Mouse (Mus musculus) neutrophil, adult 5-6 weeks (primary cell): ENCODE measurements at regions not wholly inside any gene's neighbourhood (a gene's known extent, or its start where the extent isn't known, plus 50 kb on each side); places are given as distances from the start of the nearest gene placed in this dataset.
"Not testable (repeated sequence)": the region's sequence is repeated elsewhere in the genome, so short reads cannot be mapped to it uniquely, and the experiment has no call there.

ENCODE experiments used
- ATAC-seq: fragments of 151-379, 151-347 bp; 2 replicates; pipeline ENCODE4 v1.8.0; 2017; ENCODE audit warnings: mild to moderate bottlenecking, moderate TSS enrichment; ENCODE audit not compliant: insufficient number of reproducible peaks, poor library complexity, low FRiP score, severe bottlenecking; ENCODE audit errors: extremely low read depth

GRCm38 (mm10) chr12:114909799-114910198 is 1137.7 kb upstream of the Zfp386 start:
- not testable (repeated sequence) for ATAC-seq

GRCm38 (mm10) chr12:114914406-114914805 is 1133.1 kb upstream of the Zfp386 start:
- ATAC-seq = not testable (repeated sequence)

- no peak for ATAC-seq
Observed at GRCm38 (mm10) chr12:114927691-114928090, 1119.8 kb upstream of the Zfp386 start.

- ATAC-seq = peak; percentile 68; the same call in 1 of the 2 replicates
Observed at GRCm38 (mm10) chr12:114932158-114932557, 1115.4 kb upstream of the Zfp386 start.

- ATAC-seq = peak; percentile 44; the same call in 1 of the 2 replicates
Observed at GRCm38 (mm10) chr12:114932669-114933068, 1114.9 kb upstream of the Zfp386 start.

GRCm38 (mm10) chr12:114936865-114937264 is 1110.7 kb upstream of the Zfp386 start:
- not testable (repeated sequence) for ATAC-seq

- ATAC-seq = no peak
Observed at GRCm38 (mm10) chr12:114939576-114939975, 1107.9 kb upstream of the Zfp386 start.

GRCm38 (mm10) chr12:114962105-114962504 is 1085.4 kb upstream of the Zfp386 start:
- ATAC-seq = no peak

- not testable (repeated sequence) for ATAC-seq
Observed at GRCm38 (mm10) chr12:114964251-114964650, 1083.3 kb upstream of the Zfp386 start.

GRCm38 (mm10) chr12:114981476-114982136 is 1065.9 kb upstream of the Zfp386 start:
- peak; percentile 98 for ATAC-seq

- ATAC-seq = peak; percentile 77; the same call in 1 of the 2 replicates
Observed at GRCm38 (mm10) chr12:114990916-114991315, 1056.6 kb upstream of the Zfp386 start.

- ATAC-seq = peak; percentile 60
Observed at GRCm38 (mm10) chr12:114996817-114997216, 1050.7 kb upstream of the Zfp386 start.

- ATAC-seq = no peak
Observed at GRCm38 (mm10) chr12:115003118-115003517, 1044.4 kb upstream of the Zfp386 start.

GRCm38 (mm10) chr12:115008434-115008833 is 1039.1 kb upstream of the Zfp386 start:
- ATAC-seq = peak; percentile 67

- ATAC-seq = no peak
Observed at GRCm38 (mm10) chr12:115012751-115013150, 1034.8 kb upstream of the Zfp386 start.

GRCm38 (mm10) chr12:115023742-115024141 is 1023.8 kb upstream of the Zfp386 start:
- peak; percentile 41 for ATAC-seq

GRCm38 (mm10) chr12:115034438-115035129 is 1012.9 kb upstream of the Zfp386 start:
- no peak for ATAC-seq

GRCm38 (mm10) chr12:115055080-115055479 is 992.4 kb upstream of the Zfp386 start:
- no peak for ATAC-seq

- ATAC-seq = not testable (repeated sequence)
Observed at GRCm38 (mm10) chr12:115059954-115060353, 987.6 kb upstream of the Zfp386 start.

- ATAC-seq = no peak
Observed at GRCm38 (mm10) chr12:115067251-115067650, 980.3 kb upstream of the Zfp386 start.
